Mouse (Mus musculus): ENCODE measurements around the gene Pknox2. TPM values are rescaled to one million over a fixed set of nuclear protein-coding genes. Genes with fewer than 3 reads are reported as not detected.

Gene Pknox2
- total and polyA plus RNA-seq, 2 experiments from 2014 or later, result 26.1 to 27.9 TPM

- WGBS, result 90% methylated on average over 6 of the region's 6 CpGs
- Histone ChIP-seq H3K4me2 (ENCODE audit: low read depth) (no peak overlapping the region), H3K27ac (ENCODE audit: low read depth, low read length) (no peak overlapping the region), H3K27me3 (ENCODE audit: insufficient read depth, low read length) (no peaks in the 10 kb centered on the region), H3K9me3 (ENCODE audit: low read length) (no peaks in the 10 kb centered on the region), H3K9ac (no peak overlapping the region), H3K4me3 (ENCODE audit: low read depth, low read length) (no peak overlapping the region), H3K36me3 (ENCODE audit: insufficient read depth) (no peaks in the 10 kb centered on the region), H3K4me1 (ENCODE audit: insufficient read depth) (no peaks in the 10 kb centered on the region)
- ATAC-seq, result no peak
- no peak for DNase-seq
- TF ChIP-seq CTCF (IDR thresholded peaks at IDR 0.05; ENCODE audit: low read depth), result no peak
Observed at GRCm38 (mm10) chr9:37129046-37129445, 18.2 kb downstream of the Pknox2 start.

- H3K4me3 ChIP-seq (ENCODE audit: low read depth, low read length), result no peak overlapping the region
- no peaks in the 10 kb centered on the region for H3K36me3 ChIP-seq (ENCODE audit: insufficient read depth)
- DNase-seq (no peak), ATAC-seq (no peak)
- peaks cover 10% of the 10 kb centered on the region for H3K4me1 ChIP-seq (ENCODE audit: insufficient read depth)
- H3K27ac ChIP-seq (ENCODE audit: low read depth, low read length), result no peak overlapping the region
- WGBS, result 79% methylated on average over 2 of the region's 2 CpGs
- no peak overlapping the region for H3K4me2 ChIP-seq (ENCODE audit: low read depth)
- no peaks in the 10 kb centered on the region for H3K27me3 ChIP-seq (ENCODE audit: insufficient read depth, low read length)
- H3K9ac ChIP-seq, result no peak overlapping the region
- no peak for TF ChIP-seq CTCF (IDR thresholded peaks at IDR 0.05; ENCODE audit: low read depth)
- H3K9me3 ChIP-seq (ENCODE audit: low read length), result no peaks in the 10 kb centered on the region
Observed at GRCm38 (mm10) chr9:37126197-37126596, 21.0 kb downstream of the Pknox2 start.

- no peak for DNase-seq
- Histone ChIP-seq H3K9me3 (ENCODE audit: low read length) (no peaks in the 10 kb centered on the region), H3K4me3 (ENCODE audit: low read depth, low read length) (no peak overlapping the region), H3K4me2 (ENCODE audit: low read depth) (no peak overlapping the region), H3K4me1 (ENCODE audit: insufficient read depth) (peaks cover 10% of the 10 kb centered on the region), H3K9ac (no peak overlapping the region), H3K36me3 (ENCODE audit: insufficient read depth) (no peaks in the 10 kb centered on the region), H3K27ac (ENCODE audit: low read depth, low read length) (0 out of 2 replicates have a peak overlapping the region, but pooled peaks have one; percentile 4), H3K27me3 (ENCODE audit: insufficient read depth, low read length) (no peaks in the 10 kb centered on the region)
- ATAC-seq, result no peak; the same call in 1 of the 2 replicates
- WGBS, result 60% methylated on average over 8 of the region's 8 CpGs
- peak; percentile 37; the same call in 1 of the 2 replicates for TF ChIP-seq CTCF (IDR thresholded peaks at IDR 0.05; ENCODE audit: low read depth)
Observed at GRCm38 (mm10) chr9:37124696-37125480, 22.3 kb downstream of the Pknox2 start.

- H3K4me2 ChIP-seq (ENCODE audit: low read depth), result no peak overlapping the region
- no peak overlapping the region; the same call in 1 of the 2 replicates for H3K27ac ChIP-seq (ENCODE audit: low read depth, low read length)
- no peaks in the 10 kb centered on the region for H3K9me3 ChIP-seq (ENCODE audit: low read length)
- no peaks in the 10 kb centered on the region for H3K36me3 ChIP-seq (ENCODE audit: insufficient read depth)
- H3K9ac ChIP-seq, result no peak overlapping the region
- no peak for TF ChIP-seq CTCF (IDR thresholded peaks at IDR 0.05; ENCODE audit: low read depth)
- H3K27me3 ChIP-seq (ENCODE audit: insufficient read depth, low read length), result no peaks in the 10 kb centered on the region
- peaks cover 10% of the 10 kb centered on the region for H3K4me1 ChIP-seq (ENCODE audit: insufficient read depth)
- 63% methylated on average over 7 of the region's 7 CpGs for WGBS
- no peak overlapping the region for H3K4me3 ChIP-seq (ENCODE audit: low read depth, low read length)
- no peak for ATAC-seq
- DNase-seq, result no peak
Observed at GRCm38 (mm10) chr9:37123384-37123783, 23.8 kb downstream of the Pknox2 start.

GRCm38 (mm10) chr9:37122971-37123370 lies 24.2 kb downstream of the Pknox2 start:
- H3K4me2 ChIP-seq (ENCODE audit: low read depth), result no peak overlapping the region
- 0 out of 2 replicates have a peak overlapping the region, but pooled peaks have one; percentile 1 for H3K9ac ChIP-seq
- WGBS, result 55% methylated on average over 6 of the region's 6 CpGs
- peak overlapping the region; percentile 15; the same call in 1 of the 2 replicates for H3K27ac ChIP-seq (ENCODE audit: low read depth, low read length)
- no peaks in the 10 kb centered on the region for H3K27me3 ChIP-seq (ENCODE audit: insufficient read depth, low read length)
- H3K9me3 ChIP-seq (ENCODE audit: low read length), result no peaks in the 10 kb centered on the region
- DNase-seq (no peak), ATAC-seq (no peak)
- no peaks in the 10 kb centered on the region for H3K36me3 ChIP-seq (ENCODE audit: insufficient read depth)
- H3K4me1 ChIP-seq (ENCODE audit: insufficient read depth), result peaks cover 10% of the 10 kb centered on the region
- no peak overlapping the region for H3K4me3 ChIP-seq (ENCODE audit: low read depth, low read length)
- no peak for TF ChIP-seq CTCF (IDR thresholded peaks at IDR 0.05; ENCODE audit: low read depth)

- H3K27me3 ChIP-seq (ENCODE audit: insufficient read depth, low read length), result no peaks in the 10 kb centered on the region
- H3K4me1 ChIP-seq (ENCODE audit: insufficient read depth), result peaks cover 10% of the 10 kb centered on the region
- no peak overlapping the region for H3K4me3 ChIP-seq (ENCODE audit: low read depth, low read length)
- no peak overlapping the region for H3K4me2 ChIP-seq (ENCODE audit: low read depth)
- H3K27ac ChIP-seq (ENCODE audit: low read depth, low read length), result peak overlapping the region; percentile 6; the same call in 1 of the 2 replicates
- H3K9me3 ChIP-seq (ENCODE audit: low read length), result no peaks in the 10 kb centered on the region
- ATAC-seq (no peak), DNase-seq (no peak)
- 44% methylated on average over 1 of the region's 1 CpGs for WGBS
- H3K9ac ChIP-seq, result no peak overlapping the region
- no peaks in the 10 kb centered on the region for H3K36me3 ChIP-seq (ENCODE audit: insufficient read depth)
- no peak for TF ChIP-seq CTCF (IDR thresholded peaks at IDR 0.05; ENCODE audit: low read depth)
Observed at GRCm38 (mm10) chr9:37122381-37122780, 24.8 kb downstream of the Pknox2 start.

GRCm38 (mm10) chr9:37121761-37122331 lies 25.4 kb downstream of the Pknox2 start:
- no peak for TF ChIP-seq CTCF (IDR thresholded peaks at IDR 0.05; ENCODE audit: low read depth)
- H3K9me3 ChIP-seq (ENCODE audit: low read length), result no peaks in the 10 kb centered on the region
- no peak overlapping the region for H3K9ac ChIP-seq
- ATAC-seq (peak; percentile 53), DNase-seq (peak; percentile 33)
- no peaks in the 10 kb centered on the region for H3K27me3 ChIP-seq (ENCODE audit: insufficient read depth, low read length)
- peaks cover 10% of the 10 kb centered on the region for H3K4me1 ChIP-seq (ENCODE audit: insufficient read depth)
- 21% methylated on average over 4 of the region's 4 CpGs for WGBS
- H3K27ac ChIP-seq (ENCODE audit: low read depth, low read length), result peak overlapping the region; percentile 36; the same call in 1 of the 2 replicates
- H3K4me2 ChIP-seq (ENCODE audit: low read depth), result no peak overlapping the region
- no peak overlapping the region for H3K4me3 ChIP-seq (ENCODE audit: low read depth, low read length)
- no peaks in the 10 kb centered on the region for H3K36me3 ChIP-seq (ENCODE audit: insufficient read depth)
